Mouse (Mus musculus) liver, embryonic 16.5 days (tissue): Measurements from ENCODE around the gene Lamtor2. TPM values are rescaled to one million over a fixed set of nuclear protein-coding genes. Genes with fewer than 3 reads are reported as not detected.

Source experiments
- ATAC-seq: fragments of 200-750 bp; cut with Nextera tagmentation; 2 replicates; pipeline ENCODE4 v1.8.0; 2017; ENCODE audit warnings: low read depth, mild to moderate bottlenecking, moderate number of reproducible peaks, moderate library complexity
- H3K27ac ChIP-seq: fragments of 300-500 bp; sonication (generic); 2 replicates; pipeline ENCODE4 v1.5.1; 2014; ENCODE audit warnings: mild to moderate bottlenecking, low read length
- H3K27me3 ChIP-seq: fragments of 300-500 bp; sonication (generic); 2 replicates; pipeline ENCODE4 v1.6.1; 2014; ENCODE audit warnings: low read depth, low read length, mixed read lengths; ENCODE audit not compliant: control insufficient read depth, insufficient read depth
- H3K36me3 ChIP-seq: fragments of 300-500 bp; sonication (generic); 2 replicates; pipeline ENCODE4 v1.6.1; 2014; ENCODE audit warnings: mild to moderate bottlenecking; ENCODE audit not compliant: control insufficient read depth, insufficient read depth
- H3K4me1 ChIP-seq: fragments of 300-500 bp; sonication (generic); 2 replicates; pipeline ENCODE4 v1.6.1; 2014; ENCODE audit warnings: low read depth, low read length, mixed read lengths; ENCODE audit not compliant: control insufficient read depth
- H3K4me2 ChIP-seq: fragments of 300-500 bp; sonication (generic); 2 replicates; pipeline ENCODE4 v1.6.1; 2014; ENCODE audit warnings: low read depth, low read length, mixed read lengths
- H3K4me3 ChIP-seq: fragments of 300-500 bp; sonication (generic); 2 replicates; pipeline ENCODE4 v1.5.1; 2014; ENCODE audit warnings: low read depth, mild to moderate bottlenecking, low read length
- H3K9ac ChIP-seq: fragments of 300-500 bp; sonication (generic); 2 replicates; pipeline ENCODE4 v1.6.1; 2014; ENCODE audit warnings: low read depth, low read length
- H3K9me3 ChIP-seq: fragments of 300-500 bp; sonication (generic); replicated peaks from 2 replicates; pipeline ENCODE4 v1.6.1; 2016; ENCODE audit warnings: low read length; ENCODE audit not compliant: control insufficient read depth
- WGBS: fragments of 180-500 bp; shearing (Covaris S2); extraction: QIAGEN DNeasy Blood & Tissue Kit; methylation state at CpG from one replicate; pipeline ENCODE4 v1.1.7; 2014; ENCODE audit not compliant: insufficient replicate concordance; 5-methylcytosine and 5-hydroxymethylcytosine counted together
- polyA plus RNA-seq: library from polyadenylated mRNA; unstranded; fragments of >200 nt; fragmentation: Nextera tagmentation; extraction: Ambion mirVana; gene quantifications from 2 replicates; pipeline ENCODE4 v1.2.1, GENCODE M21; 2015

Gene Lamtor2
- polyA plus RNA-seq, 1 experiment from 2014 or later: 98.6 TPM

GRCm38 (mm10) chr3:88540085-88540484 is 12.8 kb downstream of the Lamtor2 start:
- H3K4me2 ChIP-seq: no peak overlapping the region
- no peaks in the 10 kb centered on the region for H3K27me3 ChIP-seq
- no peak overlapping the region for H3K27ac ChIP-seq
- 72% methylated on average over 5 of the region's 5 CpGs for WGBS
- H3K9ac ChIP-seq: no peak overlapping the region
- ATAC-seq: no peak
- no peaks in the 10 kb centered on the region for H3K36me3 ChIP-seq
- H3K9me3 ChIP-seq: no peaks in the 10 kb centered on the region
- peaks cover 14% of the 10 kb centered on the region for H3K4me1 ChIP-seq
- no peak overlapping the region for H3K4me3 ChIP-seq

GRCm38 (mm10) chr3:88539397-88539796 is 13.5 kb downstream of the Lamtor2 start:
- no peak overlapping the region for H3K4me3 ChIP-seq
- no peak overlapping the region for H3K4me2 ChIP-seq
- H3K4me1 ChIP-seq: peaks cover 14% of the 10 kb centered on the region
- no peaks in the 10 kb centered on the region for H3K36me3 ChIP-seq
- no peaks in the 10 kb centered on the region; the same call in 1 of the 2 replicates for H3K27me3 ChIP-seq
- H3K9ac ChIP-seq: no peak overlapping the region
- H3K27ac ChIP-seq: no peak overlapping the region
- WGBS: 57% methylated on average over 3 of the region's 3 CpGs
- no peaks in the 10 kb centered on the region for H3K9me3 ChIP-seq
- ATAC-seq: no peak

GRCm38 (mm10) chr3:88538271-88539145 is 14.4 kb downstream of the Lamtor2 start:
- H3K27ac ChIP-seq: no peak overlapping the region
- no peak overlapping the region for H3K4me2 ChIP-seq
- H3K9me3 ChIP-seq: no peaks in the 10 kb centered on the region
- H3K9ac ChIP-seq: no peak overlapping the region
- no peak overlapping the region for H3K4me3 ChIP-seq
- no peak for ATAC-seq
- H3K27me3 ChIP-seq: no peaks in the 10 kb centered on the region; the same call in 1 of the 2 replicates
- no peaks in the 10 kb centered on the region for H3K36me3 ChIP-seq
- H3K4me1 ChIP-seq: peaks cover 14% of the 10 kb centered on the region
- 65% methylated on average over 9 of the region's 9 CpGs for WGBS

- peak overlapping the region; percentile 29; the same call in 1 of the 2 replicates for H3K27ac ChIP-seq
- no peaks in the 10 kb centered on the region for H3K36me3 ChIP-seq
- peak overlapping the region; percentile 61 for H3K4me3 ChIP-seq
- H3K4me2 ChIP-seq: peak overlapping the region; percentile 92
- no peak overlapping the region for H3K9ac ChIP-seq
- H3K4me1 ChIP-seq: peaks cover 23% of the 10 kb centered on the region
- H3K27me3 ChIP-seq: peaks cover 9% of the 10 kb centered on the region
- 71% methylated on average over 6 of the region's 6 CpGs for WGBS
- H3K9me3 ChIP-seq: no peaks in the 10 kb centered on the region
- peak; percentile 4; the same call in 1 of the 2 replicates for ATAC-seq
Measured at GRCm38 (mm10) chr3:88537146-88537545, 15.7 kb downstream of the Lamtor2 start.

GRCm38 (mm10) chr3:88536103-88536930 is 16.6 kb downstream of the Lamtor2 start:
- Histone ChIP-seq H3K27ac (peak overlapping the region; percentile 54), H3K4me1 (peaks cover 28% of the 10 kb centered on the region)

GRCm38 (mm10) chr3:88535527-88535926 is 17.3 kb downstream of the Lamtor2 start:
- H3K9ac ChIP-seq: no peak overlapping the region
- ATAC-seq: no peak
- WGBS: 81% methylated on average over 4 of the region's 4 CpGs
- no peak overlapping the region for H3K27ac ChIP-seq
- peaks cover 9% of the 10 kb centered on the region for H3K27me3 ChIP-seq
- H3K4me2 ChIP-seq: 0 out of 2 replicates have a peak overlapping the region, but pooled peaks have one; percentile 92
- H3K36me3 ChIP-seq: no peaks in the 10 kb centered on the region
- no peaks in the 10 kb centered on the region for H3K9me3 ChIP-seq
- peaks cover 34% of the 10 kb centered on the region for H3K4me1 ChIP-seq
- H3K4me3 ChIP-seq: no peak overlapping the region

More at GRCm38 (mm10) chr3:88536103-88536930, 16.6 kb downstream of the Lamtor2 start:
- ATAC-seq: peak; percentile 86
- H3K36me3 ChIP-seq: no peaks in the 10 kb centered on the region
- H3K4me3 ChIP-seq: peak overlapping the region; percentile 61
- H3K27me3 ChIP-seq: peaks cover 9% of the 10 kb centered on the region
- WGBS: 4% methylated on average over 64 of the region's 64 CpGs
- H3K4me2 ChIP-seq: peak overlapping the region; percentile 92
- H3K9me3 ChIP-seq: no peaks in the 10 kb centered on the region
- peak overlapping the region; percentile 62 for H3K9ac ChIP-seq

GRCm38 (mm10) chr3:88535005-88535404 is 17.9 kb downstream of the Lamtor2 start:
- Histone ChIP-seq H3K36me3 (no peaks in the 10 kb centered on the region), H3K9ac (no peak overlapping the region), H3K4me3 (no peak overlapping the region), H3K4me1 (peaks cover 36% of the 10 kb centered on the region), H3K9me3 (no peaks in the 10 kb centered on the region), H3K4me2 (no peak overlapping the region), H3K27me3 (peaks cover 9% of the 10 kb centered on the region), H3K27ac (no peak overlapping the region)
- ATAC-seq: no peak
- 67% methylated on average over 3 of the region's 3 CpGs for WGBS

- Histone ChIP-seq H3K27ac (no peak overlapping the region), H3K4me2 (no peak overlapping the region), H3K36me3 (no peaks in the 10 kb centered on the region), H3K9me3 (no peaks in the 10 kb centered on the region), H3K27me3 (peaks cover 9% of the 10 kb centered on the region), H3K4me3 (no peak overlapping the region), H3K9ac (no peak overlapping the region), H3K4me1 (peaks cover 41% of the 10 kb centered on the region)
- ATAC-seq: no peak
- WGBS: 27% methylated on average over 5 of the region's 5 CpGs
Measured at GRCm38 (mm10) chr3:88533706-88534105, 19.2 kb downstream of the Lamtor2 start.
